Mouse (Mus musculus): Measurements from ENCODE around the gene Mpo. TPM values are rescaled to one million over a fixed set of nuclear protein-coding genes. Genes with fewer than 3 reads are reported as not detected.

Mpo gene
- polyA plus RNA-seq, 1 experiment = 5.5 TPM

GRCm38 (mm10) chr11:87763511-87763987, 29.8 kb upstream of the Mpo start:
- peaks cover 21% of the 10 kb centered on the region for H3K4me1 ChIP-seq (ENCODE audit: control insufficient read depth, insufficient read depth, low read length)
- H3K4me3 ChIP-seq (ENCODE audit: control insufficient read depth, low read depth, low read length) = peak overlapping the region; percentile 46
- H3K27me3 ChIP-seq (ENCODE audit: control insufficient read depth, insufficient read depth, low read length) = no peaks in the 10 kb centered on the region
- TF ChIP-seq POLR2A (IDR thresholded peaks at IDR 0.05; ENCODE audit: control insufficient read depth, low read depth, low read length) = no peak
- TF ChIP-seq CTCF (IDR thresholded peaks at IDR 0.05; ENCODE audit: control insufficient read depth, insufficient read depth, insufficient replicate concordance, low read depth, low read length) = no peak
- no peaks in the 10 kb centered on the region for H3K36me3 ChIP-seq (ENCODE audit: control insufficient read depth, insufficient read depth, low read length)
- H3K27ac ChIP-seq (ENCODE audit: control insufficient read depth, insufficient read depth, low read depth, low read length) = no peak overlapping the region

GRCm38 (mm10) chr11:87763988-87764876, 29.1 kb upstream of the Mpo start:
- TF ChIP-seq POLR2A (IDR thresholded peaks at IDR 0.05; ENCODE audit: control insufficient read depth, low read depth, low read length) = no peak
- no peak for TF ChIP-seq CTCF (IDR thresholded peaks at IDR 0.05; ENCODE audit: control insufficient read depth, insufficient read depth, insufficient replicate concordance, low read depth, low read length)
- Histone ChIP-seq H3K36me3 (ENCODE audit: control insufficient read depth, insufficient read depth, low read length) (no peaks in the 10 kb centered on the region), H3K27me3 (ENCODE audit: control insufficient read depth, insufficient read depth, low read length) (no peaks in the 10 kb centered on the region), H3K27ac (ENCODE audit: control insufficient read depth, insufficient read depth, low read depth, low read length) (no peak overlapping the region), H3K4me3 (ENCODE audit: control insufficient read depth, low read depth, low read length) (peak overlapping the region; percentile 46), H3K4me1 (ENCODE audit: control insufficient read depth, insufficient read depth, low read length) (peaks cover 21% of the 10 kb centered on the region)

GRCm38 (mm10) chr11:87768745-87769144, 24.6 kb upstream of the Mpo start:
- Histone ChIP-seq H3K36me3 (ENCODE audit: control insufficient read depth, insufficient read depth, low read length) (no peaks in the 10 kb centered on the region), H3K4me1 (ENCODE audit: control insufficient read depth, insufficient read depth, low read length) (peaks cover 11% of the 10 kb centered on the region), H3K27me3 (ENCODE audit: control insufficient read depth, insufficient read depth, low read length) (no peaks in the 10 kb centered on the region), H3K27ac (ENCODE audit: control insufficient read depth, insufficient read depth, low read depth, low read length) (no peak overlapping the region), H3K4me3 (ENCODE audit: control insufficient read depth, low read depth, low read length) (no peak overlapping the region)
- TF ChIP-seq CTCF (IDR thresholded peaks at IDR 0.05; ENCODE audit: control insufficient read depth, insufficient read depth, insufficient replicate concordance, low read depth, low read length) (no peak), POLR2A (IDR thresholded peaks at IDR 0.05; ENCODE audit: control insufficient read depth, low read depth, low read length) (no peak)

DNA sequence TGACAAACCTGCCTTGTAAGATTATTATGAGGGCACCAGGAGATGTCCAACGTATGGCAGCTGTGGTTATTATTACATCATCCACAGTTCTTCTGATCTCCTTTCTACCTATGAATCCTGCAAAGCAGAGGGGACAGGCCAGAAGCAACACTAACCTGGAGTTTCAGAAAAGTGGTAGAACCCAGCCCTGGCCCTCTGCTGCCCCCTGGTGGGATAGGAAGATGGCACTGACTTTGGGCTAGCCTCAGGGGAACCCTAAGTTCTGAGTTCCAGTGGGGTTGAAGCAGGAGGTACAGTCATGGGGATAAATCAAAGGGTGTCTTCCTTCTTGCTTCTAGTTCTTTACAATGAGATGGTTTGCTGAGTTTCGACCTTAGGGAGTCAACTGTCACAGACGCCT, 22.4 kb upstream of the Mpo start:
- no peaks in the 10 kb centered on the region for H3K36me3 ChIP-seq (ENCODE audit: control insufficient read depth, insufficient read depth, low read length)
- no peak overlapping the region for H3K27ac ChIP-seq (ENCODE audit: control insufficient read depth, insufficient read depth, low read depth, low read length)
- TF ChIP-seq CTCF (IDR thresholded peaks at IDR 0.05; ENCODE audit: control insufficient read depth, insufficient read depth, insufficient replicate concordance, low read depth, low read length) (peak; percentile 73; the same call in 1 of the 2 replicates), POLR2A (IDR thresholded peaks at IDR 0.05; ENCODE audit: control insufficient read depth, low read depth, low read length) (no peak)

GRCm38 (mm10) chr11:87772354-87772753, 21.0 kb upstream of the Mpo start:
- no peak overlapping the region for H3K4me3 ChIP-seq (ENCODE audit: control insufficient read depth, low read depth, low read length)
- H3K27ac ChIP-seq (ENCODE audit: control insufficient read depth, insufficient read depth, low read depth, low read length) = no peak overlapping the region
- H3K36me3 ChIP-seq (ENCODE audit: control insufficient read depth, insufficient read depth, low read length) = no peaks in the 10 kb centered on the region
- H3K27me3 ChIP-seq (ENCODE audit: control insufficient read depth, insufficient read depth, low read length) = no peaks in the 10 kb centered on the region
- no peaks in the 10 kb centered on the region for H3K4me1 ChIP-seq (ENCODE audit: control insufficient read depth, insufficient read depth, low read length)
- TF ChIP-seq CTCF (IDR thresholded peaks at IDR 0.05; ENCODE audit: control insufficient read depth, insufficient read depth, insufficient replicate concordance, low read depth, low read length) = no peak
- no peak for TF ChIP-seq POLR2A (IDR thresholded peaks at IDR 0.05; ENCODE audit: control insufficient read depth, low read depth, low read length)

More for the DNA sequence above, 22.4 kb upstream of the Mpo start:
- Histone ChIP-seq H3K4me3 (ENCODE audit: control insufficient read depth, low read depth, low read length) (no peak overlapping the region), H3K4me1 (ENCODE audit: control insufficient read depth, insufficient read depth, low read length) (no peaks in the 10 kb centered on the region), H3K27me3 (ENCODE audit: control insufficient read depth, insufficient read depth, low read length) (no peaks in the 10 kb centered on the region)

DNA sequence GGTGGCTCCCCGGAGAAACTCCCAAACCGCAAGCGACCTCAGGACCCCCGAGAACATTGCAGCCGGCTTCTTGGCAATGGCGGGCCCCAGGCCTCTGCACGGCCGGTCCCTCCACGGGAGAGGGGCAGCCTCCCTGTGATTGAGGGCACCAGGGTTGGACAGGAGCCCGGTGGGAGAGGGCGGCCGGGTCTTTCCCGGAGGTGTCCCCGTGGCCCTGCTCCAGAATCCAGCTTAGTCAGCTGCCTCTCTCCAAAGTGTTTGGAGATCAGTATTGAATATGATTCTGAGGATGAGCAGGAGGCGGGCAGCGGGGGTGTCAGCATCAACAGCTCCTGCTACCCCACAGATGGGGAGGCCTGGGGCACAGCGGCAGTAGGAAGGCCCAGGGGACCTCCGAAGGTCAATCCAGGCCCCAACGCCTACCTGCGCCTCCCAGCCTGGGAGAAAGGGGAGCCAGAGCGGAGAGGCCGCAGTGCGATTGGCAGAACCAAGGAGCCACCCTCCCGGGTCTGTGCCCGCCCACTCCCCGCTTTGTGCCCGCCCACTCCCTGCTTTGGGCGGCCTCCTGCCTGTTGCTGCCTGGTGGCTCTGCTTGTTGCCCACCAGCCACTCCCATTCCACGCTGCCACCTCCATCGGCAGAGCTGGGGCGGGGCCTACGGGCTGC, 15.1 kb upstream of the Mpo start:
- Histone ChIP-seq H3K27me3 (ENCODE audit: control insufficient read depth, insufficient read depth, low read length) (peaks cover 4% of the 10 kb centered on the region; the same call in 1 of the 2 replicates), H3K27ac (ENCODE audit: control insufficient read depth, insufficient read depth, low read depth, low read length) (no peak overlapping the region)
- TF ChIP-seq POLR2A (IDR thresholded peaks at IDR 0.05; ENCODE audit: control insufficient read depth, low read depth, low read length) (no peak), CTCF (IDR thresholded peaks at IDR 0.05; ENCODE audit: control insufficient read depth, insufficient read depth, insufficient replicate concordance, low read depth, low read length) (no peak)

GRCm38 (mm10) chr11:87778915-87779314, 14.5 kb upstream of the Mpo start:
- TF ChIP-seq CTCF (IDR thresholded peaks at IDR 0.05; ENCODE audit: control insufficient read depth, insufficient read depth, insufficient replicate concordance, low read depth, low read length) (no peak), POLR2A (IDR thresholded peaks at IDR 0.05; ENCODE audit: control insufficient read depth, low read depth, low read length) (no peak)
- H3K4me3 ChIP-seq (ENCODE audit: control insufficient read depth, low read depth, low read length) = no peak overlapping the region
- no peaks in the 10 kb centered on the region for H3K36me3 ChIP-seq (ENCODE audit: control insufficient read depth, insufficient read depth, low read length)
- peaks cover 14% of the 10 kb centered on the region for H3K4me1 ChIP-seq (ENCODE audit: control insufficient read depth, insufficient read depth, low read length)
- no peak overlapping the region for H3K27ac ChIP-seq (ENCODE audit: control insufficient read depth, insufficient read depth, low read depth, low read length)
- H3K27me3 ChIP-seq (ENCODE audit: control insufficient read depth, insufficient read depth, low read length) = peaks cover 4% of the 10 kb centered on the region; the same call in 1 of the 2 replicates

More for the DNA sequence above, 15.1 kb upstream of the Mpo start:
- H3K4me1 ChIP-seq (ENCODE audit: control insufficient read depth, insufficient read depth, low read length) = peaks cover 14% of the 10 kb centered on the region
- H3K36me3 ChIP-seq (ENCODE audit: control insufficient read depth, insufficient read depth, low read length) = no peaks in the 10 kb centered on the region
- peak overlapping the region; percentile 33 for H3K4me3 ChIP-seq (ENCODE audit: control insufficient read depth, low read depth, low read length)

All from testis, adult 2 months (tissue).